Mouse (Mus musculus) liver, embryonic 11.5 days (tissue): ENCODE measurements around the gene Spag8. TPM values are rescaled to one million over a fixed set of nuclear protein-coding genes. Genes with fewer than 3 reads are reported as not detected.

Experiments used
- ATAC-seq: fragments of 200-750 bp; cut with Nextera tagmentation; replicated peaks from 2 replicates; pipeline ENCODE4 v1.8.0; 2017; ENCODE audit warnings: moderate number of reproducible peaks, mild to moderate bottlenecking, moderate TSS enrichment, moderate library complexity; ENCODE audit not compliant: low FRiP score
- DNase-seq: peaks from one replicate; pipeline ENCODE4 v3.0.0-alpha.2; 2017; ENCODE audit warnings: low spot score
- H3K27ac ChIP-seq: fragments of 300-500 bp; sonication (generic); 2 replicates; pipeline ENCODE4 v1.5.1; 2014; ENCODE audit warnings: mild to moderate bottlenecking, low read depth, low read length, control low read depth
- H3K27me3 ChIP-seq: fragments of 300-500 bp; sonication (generic); replicated peaks from 2 replicates; pipeline ENCODE4 v1.6.1; 2014; ENCODE audit warnings: low read length, mixed read lengths; ENCODE audit not compliant: control insufficient read depth, insufficient read depth
- H3K36me3 ChIP-seq: fragments of 300-500 bp; sonication (generic); 2 replicates; pipeline ENCODE4 v1.6.1; 2014; ENCODE audit warnings: mild to moderate bottlenecking, low read length, moderate library complexity, mixed read lengths; ENCODE audit not compliant: control insufficient read depth, insufficient read depth
- H3K4me1 ChIP-seq: fragments of 300-500 bp; sonication (generic); replicated peaks from 2 replicates; pipeline ENCODE4 v1.6.1; 2014; ENCODE audit warnings: low read length, mixed read lengths; ENCODE audit not compliant: control insufficient read depth, insufficient read depth
- H3K4me2 ChIP-seq: fragments of 300-500 bp; sonication (generic); 2 replicates; pipeline ENCODE4 v1.6.1; 2014; ENCODE audit warnings: mild to moderate bottlenecking, control low read depth, moderate library complexity
- H3K4me3 ChIP-seq: fragments of 300-500 bp; sonication (generic); 2 replicates; pipeline ENCODE4 v1.5.1; 2014; ENCODE audit warnings: low read depth, low read length, control low read depth
- H3K9ac ChIP-seq: fragments of 300-500 bp; sonication (generic); 2 replicates; pipeline ENCODE4 v1.6.1; 2014; ENCODE audit warnings: low read depth, low read length, control low read depth
- H3K9me3 ChIP-seq: fragments of 300-500 bp; sonication (generic); 2 replicates; pipeline ENCODE4 v1.6.1; 2016; ENCODE audit warnings: low read length, inconsistent platforms, mixed read lengths; ENCODE audit not compliant: control insufficient read depth
- WGBS: fragments of 180-500 bp; shearing (Covaris S2); extraction: QIAGEN DNeasy Blood & Tissue Kit; methylation state at CpG from one replicate; pipeline ENCODE4 v1.1.7; 2014; 5-methylcytosine and 5-hydroxymethylcytosine counted together
- polyA plus RNA-seq: library from polyadenylated mRNA; unstranded; fragments of >200 nt; fragmentation: Nextera tagmentation; extraction: Ambion mirVana; gene quantifications from 2 replicates; pipeline ENCODE4 v1.2.1, GENCODE M21; 2014

The Spag8 gene
- polyA plus RNA-seq, 1 experiment from 2014 or later: 1.5 TPM

GRCm38 (mm10) chr4:43657146-43657545 is 3.8 kb upstream of the Spag8 start:
- no peaks in the 10 kb centered on the region for H3K36me3 ChIP-seq
- no peak overlapping the region for H3K9ac ChIP-seq
- H3K4me3 ChIP-seq: peak overlapping the region; percentile 90; the same call in 1 of the 2 replicates
- H3K27ac ChIP-seq: no peak overlapping the region
- ATAC-seq: no peak
- no peaks in the 10 kb centered on the region for H3K9me3 ChIP-seq
- 59% methylated on average over 4 of the region's 4 CpGs for WGBS
- no peak for DNase-seq
- peaks cover 5% of the 10 kb centered on the region for H3K4me1 ChIP-seq
- peak overlapping the region; percentile 91 for H3K4me2 ChIP-seq
- peaks cover 9% of the 10 kb centered on the region for H3K27me3 ChIP-seq

GRCm38 (mm10) chr4:43656339-43657109 is 3.1 kb upstream of the Spag8 start, which contains the start of gene Hint2:
Hint2 (minus strand) TSS chr4:43656466.
- Histone ChIP-seq H3K36me3 (no peaks in the 10 kb centered on the region), H3K27me3 (peaks cover 3% of the 10 kb centered on the region; the same call in 1 of the 2 replicates), H3K27ac (peak within 1 kb of the TSS; percentile 77), H3K4me1 (peaks cover 5% of the 10 kb centered on the region), H3K4me2 (peak within 1 kb of the TSS; percentile 91), H3K9me3 (no peaks in the 10 kb centered on the region), H3K9ac (peak within 1 kb of the TSS; percentile 96), H3K4me3 (peak within 1 kb of the TSS; percentile 90)
- ATAC-seq: peak; percentile 94
- 2% methylated on average over 34 of the region's 34 CpGs for WGBS
- peak; percentile 91 for DNase-seq

- Histone ChIP-seq H3K4me3 (peak overlapping the region; percentile 90), H3K9me3 (no peaks in the 10 kb centered on the region), H3K4me1 (peaks cover 5% of the 10 kb centered on the region), H3K9ac (peak overlapping the region; percentile 96), H3K4me2 (peak overlapping the region; percentile 91), H3K27ac (peak overlapping the region; percentile 77), H3K36me3 (no peaks in the 10 kb centered on the region), H3K27me3 (no peaks in the 10 kb centered on the region)
- DNase-seq (no peak), ATAC-seq (peak; percentile 33)
- 8% methylated on average over 33 of the region's 34 CpGs for WGBS
These were observed 2.4 kb upstream of the Spag8 start for GRCm38 (mm10) chr4:43655656-43656338.

GRCm38 (mm10) chr4:43652726-43653125 is 668 bp downstream of the Spag8 start:
- no peak for DNase-seq
- H3K36me3 ChIP-seq: peaks cover 8% of the 10 kb centered on the region; the same call in 1 of the 2 replicates
- peaks cover 3% of the 10 kb centered on the region; the same call in 1 of the 2 replicates for H3K9me3 ChIP-seq
- H3K4me2 ChIP-seq: peak overlapping the region; percentile 62
- no peak overlapping the region for H3K27ac ChIP-seq
- no peaks in the 10 kb centered on the region for H3K27me3 ChIP-seq
- H3K4me1 ChIP-seq: peaks cover 5% of the 10 kb centered on the region
- no peak for ATAC-seq
- H3K4me3 ChIP-seq: peak overlapping the region; percentile 41
- 86% methylated on average over 4 of the region's 4 CpGs for WGBS
- no peak overlapping the region for H3K9ac ChIP-seq

GRCm38 (mm10) chr4:43649783-43650182 is 3.6 kb downstream of the Spag8 start:
- ATAC-seq: no peak

GRCm38 (mm10) chr4:43640491-43640890 is 12.9 kb downstream of the Spag8 start:
- H3K4me2 ChIP-seq: no peak overlapping the region; the same call in 1 of the 2 replicates
- no peaks in the 10 kb centered on the region for H3K27me3 ChIP-seq
- no peaks in the 10 kb centered on the region for H3K9me3 ChIP-seq
- ATAC-seq: no peak
- H3K4me3 ChIP-seq: no peak overlapping the region
- no peak overlapping the region for H3K27ac ChIP-seq
- H3K36me3 ChIP-seq: no peaks in the 10 kb centered on the region
- H3K4me1 ChIP-seq: no peaks in the 10 kb centered on the region
- DNase-seq: no peak
- 85% methylated on average over 6 of the region's 6 CpGs for WGBS
- no peak overlapping the region for H3K9ac ChIP-seq

More at GRCm38 (mm10) chr4:43649783-43650182, 3.6 kb downstream of the Spag8 start:
- WGBS: 83% methylated on average over 3 of the region's 3 CpGs
- H3K4me1 ChIP-seq: peaks cover 3% of the 10 kb centered on the region; the same call in 1 of the 2 replicates
- H3K27ac ChIP-seq: no peak overlapping the region
- H3K4me3 ChIP-seq: no peak overlapping the region
- no peak overlapping the region for H3K4me2 ChIP-seq
- H3K9me3 ChIP-seq: peaks cover 3% of the 10 kb centered on the region; the same call in 1 of the 2 replicates
- H3K9ac ChIP-seq: no peak overlapping the region
- H3K27me3 ChIP-seq: no peaks in the 10 kb centered on the region
- H3K36me3 ChIP-seq: peaks cover 8% of the 10 kb centered on the region; the same call in 1 of the 2 replicates
- no peak for DNase-seq

GRCm38 (mm10) chr4:43640076-43640475 is 13.3 kb downstream of the Spag8 start:
- DNase-seq: no peak

GRCm38 (mm10) chr4:43636751-43637150 is 16.6 kb downstream of the Spag8 start:
- Histone ChIP-seq H3K9ac (no peak overlapping the region), H3K4me3 (no peak overlapping the region), H3K36me3 (no peaks in the 10 kb centered on the region), H3K27me3 (peaks cover 15% of the 10 kb centered on the region), H3K27ac (no peak overlapping the region), H3K9me3 (no peaks in the 10 kb centered on the region), H3K4me2 (no peak overlapping the region), H3K4me1 (0 out of 2 replicates have a peak, but pooled peaks cover 5% of the 10 kb centered on the region)
- peak; percentile 23 for DNase-seq
- no peak for ATAC-seq
- WGBS: 71% methylated on average over 6 of the region's 6 CpGs

More at GRCm38 (mm10) chr4:43640076-43640475, 13.3 kb downstream of the Spag8 start:
- Histone ChIP-seq H3K4me2 (no peak overlapping the region), H3K4me3 (no peak overlapping the region), H3K4me1 (no peaks in the 10 kb centered on the region), H3K27me3 (no peaks in the 10 kb centered on the region), H3K27ac (no peak overlapping the region), H3K9me3 (no peaks in the 10 kb centered on the region), H3K9ac (no peak overlapping the region), H3K36me3 (no peaks in the 10 kb centered on the region)
- no peak for ATAC-seq
- 74% methylated on average over 9 of the region's 9 CpGs for WGBS
